Mouse (Mus musculus) spleen, adult 2 months (tissue): ENCODE results near the gene Mrpl11.

Experiments used
- CTCF ChIP-seq: fragments of 200-500 bp; IDR thresholded peaks from 2 replicates; pipeline ENCODE4 v1.5.1; 2011; ENCODE audit warnings: mild to moderate bottlenecking, inconsistent platforms; ENCODE audit not compliant: insufficient read depth, insufficient read length, insufficient replicate concordance; ENCODE audit errors: extremely low read depth
- POLR2A ChIP-seq: fragments of 200-500 bp; IDR thresholded peaks from 2 replicates; pipeline ENCODE4 v1.6.1; 2011; ENCODE audit warnings: low read depth, low read length, inconsistent platforms

DNA sequence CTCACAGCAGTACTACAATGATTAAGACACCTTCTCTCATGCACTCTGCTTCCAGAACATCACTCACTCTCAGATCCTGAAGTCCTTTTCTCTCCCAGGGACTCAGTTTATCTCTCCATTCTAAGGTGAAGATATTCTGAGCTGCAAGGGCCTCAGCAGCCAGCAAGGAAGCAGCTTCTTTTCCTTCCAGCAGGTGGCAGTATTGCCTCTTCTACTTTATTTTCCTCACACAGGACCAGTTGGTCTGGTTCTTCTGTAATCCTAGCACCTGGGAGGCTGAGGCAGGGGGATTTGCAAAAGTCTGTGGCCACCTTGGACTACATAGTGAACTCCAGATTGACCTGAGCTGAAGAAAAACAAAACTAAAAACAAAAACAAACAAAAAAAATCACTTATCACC lies 19.8 kb downstream of the Mrpl11 start:
- TF ChIP-seq CTCF (peak; percentile 51; the same call in 1 of the 2 replicates), POLR2A (no peak)
